Mouse (Mus musculus): ENCODE data around the gene Zfand5.

Gene Zfand5

DNA sequence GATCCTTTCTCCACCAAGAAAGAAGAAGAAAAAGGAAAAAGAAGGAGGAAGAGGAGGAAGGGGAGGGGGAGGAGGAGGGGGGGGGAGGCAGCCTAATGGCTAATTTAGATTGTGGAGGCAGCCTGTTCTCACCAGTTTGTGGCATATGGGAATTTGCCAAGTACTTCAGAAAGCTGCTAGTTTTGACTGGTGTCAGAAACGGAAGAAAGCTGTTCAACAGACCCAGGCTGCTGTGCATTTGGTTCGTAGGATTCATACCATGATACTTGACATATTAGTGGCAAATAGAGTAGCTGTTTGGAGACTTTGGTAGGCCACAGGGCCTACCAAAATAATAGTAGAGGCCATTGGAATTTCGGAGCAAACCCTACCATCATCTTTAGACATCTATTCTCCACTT lies 53.3 kb downstream of the Zfand5 start:
- intact Hi-C loops (cut with DNase I), result no loop called here

DNA sequence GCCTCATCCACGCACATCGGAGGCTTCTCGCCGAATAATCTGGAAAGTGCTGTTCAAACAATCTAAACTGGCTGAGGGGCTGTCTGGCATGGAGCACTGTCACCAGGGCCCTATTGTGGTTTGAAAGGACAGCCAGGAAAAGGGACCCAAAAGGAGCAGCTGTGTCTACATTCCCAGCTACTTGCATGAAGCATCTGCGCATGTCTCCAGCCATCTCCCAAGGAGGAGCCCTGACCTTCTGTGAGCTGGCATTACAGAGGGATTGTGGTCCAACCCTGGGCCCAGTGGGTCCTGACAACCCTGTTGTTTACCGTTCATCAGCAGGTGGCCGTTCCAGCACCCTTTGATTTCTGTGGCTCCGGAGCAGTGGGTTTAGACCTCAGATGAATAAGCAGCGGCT lies 56.9 kb downstream of the Zfand5 start:
- intact Hi-C loops (cut with DNase I), result no loop called here

DNA sequence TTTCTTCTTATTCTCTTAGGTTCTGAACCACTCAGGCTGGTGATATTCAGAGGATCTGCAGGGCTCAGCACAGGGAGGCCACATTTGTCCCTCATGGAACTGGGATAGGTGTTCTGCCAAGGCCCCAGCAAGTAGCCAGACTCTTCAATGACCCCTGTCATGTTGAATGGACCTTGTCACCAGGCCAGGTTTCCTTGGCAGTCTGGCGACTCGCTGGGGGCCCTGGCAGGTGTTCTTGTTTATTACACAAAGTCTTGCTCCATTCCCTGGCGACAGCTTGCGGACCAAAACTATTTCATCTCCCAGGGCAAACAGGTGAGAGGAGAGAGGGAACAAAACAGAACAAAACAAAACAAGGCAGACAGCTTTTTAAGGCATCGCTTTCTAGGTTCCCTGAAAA lies 57.7 kb downstream of the Zfand5 start:
- intact Hi-C loops (cut with DNase I), result no loop called here

DNA sequence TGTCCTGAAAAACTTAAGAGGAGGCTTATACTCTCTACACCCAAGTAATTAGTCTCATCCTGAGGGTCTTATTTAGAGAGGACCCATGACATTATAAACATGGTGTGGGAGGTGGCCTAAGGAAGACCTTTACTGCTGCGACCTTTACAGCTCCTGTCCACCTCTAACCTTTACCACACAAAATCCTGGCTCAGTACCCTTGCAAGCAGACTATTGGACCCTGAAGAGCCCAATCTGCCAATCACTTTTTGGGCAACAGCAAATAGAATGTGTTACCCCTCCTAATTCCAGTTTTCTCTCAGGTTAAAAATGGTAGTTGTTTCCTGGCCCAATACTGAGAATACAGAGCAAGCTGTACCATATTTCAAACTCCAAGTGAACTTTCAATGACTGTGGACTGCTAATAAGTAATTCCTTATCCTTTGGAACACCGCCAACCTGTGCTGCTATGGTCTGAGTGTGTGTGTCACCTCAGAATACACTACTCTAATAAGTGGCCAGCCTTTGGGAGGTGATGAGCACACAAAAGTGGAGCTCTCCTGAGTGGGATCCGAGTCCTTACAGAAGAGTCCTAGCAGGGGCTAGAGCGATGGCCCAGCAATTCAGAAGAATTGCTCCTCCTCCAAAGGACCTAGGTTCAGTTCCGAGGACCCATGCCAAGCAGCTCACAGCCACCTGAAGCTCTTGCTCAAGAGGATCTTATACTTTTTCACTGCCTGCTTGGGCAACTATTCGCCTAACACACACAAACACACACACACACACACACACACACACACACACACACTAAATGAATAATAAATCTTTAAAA lies 58.4 kb downstream of the Zfand5 start:
- intact Hi-C loops (cut with DNase I), result no loop called here

DNA sequence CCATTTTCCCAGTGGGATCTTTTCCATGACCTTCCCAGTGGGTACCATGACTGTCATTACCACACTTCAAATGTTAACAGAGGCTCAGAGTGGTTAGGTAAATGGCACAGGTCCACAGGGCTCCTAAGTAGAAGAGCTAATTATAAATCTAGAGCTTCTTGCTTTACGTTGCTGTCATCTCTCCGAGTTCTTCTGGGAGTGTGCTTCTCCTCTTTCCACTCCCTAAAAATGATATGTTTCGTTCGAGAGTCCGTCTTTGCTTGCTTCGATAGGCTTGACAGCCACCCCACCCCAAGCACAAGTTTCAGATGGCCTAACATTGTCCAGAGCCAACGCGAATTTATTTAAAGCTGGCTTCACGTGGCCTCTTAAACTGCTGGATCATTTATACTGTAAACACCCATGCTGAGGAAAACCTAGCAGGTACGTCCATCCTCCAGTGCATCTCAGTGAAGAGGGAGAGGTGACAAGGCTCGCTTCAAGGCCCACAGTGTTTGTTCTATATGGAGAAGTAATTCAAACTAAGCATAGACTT lies 59.6 kb downstream of the Zfand5 start:
- intact Hi-C loops (cut with DNase I), result no loop called here
